Mouse (Mus musculus): Measurements from ENCODE around the gene Eif4g1.

GRCm38 (mm10) chr16:20672965-20673705 lies 5.0 kb downstream of the Eif4g1 start:
- TF ChIP-seq CTCF (IDR thresholded peaks at IDR 0.05; ENCODE audit: insufficient read depth, low read depth, low read length) (no peak), POLR2A (IDR thresholded peaks at IDR 0.05; ENCODE audit: insufficient read depth, low read depth, low read length) (no peak)
